Mouse (Mus musculus): ENCODE measurements at regions not wholly inside any gene's neighbourhood (a gene's known extent, or its start where the extent isn't known, plus 50 kb on each side); places are given as distances from the start of the nearest gene placed in this dataset.

DNA sequence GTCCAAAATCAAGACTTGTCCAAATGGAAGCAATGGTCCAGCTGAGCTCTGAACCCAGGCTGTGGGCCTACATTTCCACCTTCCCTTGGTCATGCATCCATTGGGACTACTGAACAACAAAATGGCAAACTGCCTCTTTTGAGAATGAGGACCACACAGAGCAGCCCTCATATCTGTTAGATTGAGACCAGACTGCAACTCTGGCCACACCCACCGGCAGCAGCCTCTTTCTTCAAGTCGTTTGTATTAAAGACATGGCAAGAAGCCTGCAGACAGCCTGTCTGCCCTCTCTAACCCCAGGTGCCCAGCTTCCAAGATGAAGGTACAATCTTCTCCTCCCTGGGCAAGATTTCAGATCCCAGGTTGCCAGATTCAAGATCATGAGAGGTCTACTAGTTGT is 51.8 kb upstream of the St6galnac3 start:
- no peak for DNase-seq (ENCODE audit: low spot score)

DNA sequence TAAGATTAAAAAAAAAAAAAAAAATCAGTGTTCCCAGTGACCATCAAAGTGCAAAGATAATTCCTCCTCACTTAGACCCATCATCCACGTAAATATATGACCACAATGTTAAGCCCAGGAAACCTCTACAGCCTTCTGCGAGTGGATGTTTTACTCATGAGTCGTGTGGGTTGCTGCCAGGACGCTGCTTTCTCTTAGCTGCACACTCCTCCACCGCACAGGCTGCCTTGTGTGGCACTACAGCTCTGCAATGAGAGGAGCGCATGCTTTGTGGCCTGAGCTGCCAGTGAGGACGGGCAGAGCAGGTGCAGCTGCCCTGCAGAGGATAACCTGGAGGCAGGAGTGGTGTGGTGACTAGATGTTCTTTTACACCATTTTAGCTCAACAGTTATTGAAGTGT is 53.4 kb upstream of the St6galnac3 start:
- no peak for DNase-seq (ENCODE audit: low spot score)

DNA sequence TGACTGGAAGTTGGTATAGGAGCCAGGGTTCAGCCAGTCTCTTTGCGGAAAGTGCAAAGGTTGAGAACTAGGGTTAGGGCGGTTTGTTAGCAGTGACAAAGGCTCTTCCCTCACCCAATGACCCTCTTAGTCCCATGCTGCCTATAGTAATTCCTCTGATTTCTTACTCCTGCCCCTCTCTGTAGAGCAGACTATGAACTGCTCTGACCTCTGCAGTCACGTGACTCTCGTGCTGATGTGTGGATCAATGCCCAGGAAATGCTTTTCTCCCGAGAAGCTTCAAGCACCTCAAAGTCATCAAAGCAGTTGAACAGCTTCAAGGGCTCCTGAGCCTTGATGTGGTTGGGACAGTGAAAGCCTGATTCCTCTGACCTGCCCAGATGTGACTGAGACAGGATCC is 57.5 kb upstream of the St6galnac3 start:
- no peak for DNase-seq (ENCODE audit: low spot score)

DNA sequence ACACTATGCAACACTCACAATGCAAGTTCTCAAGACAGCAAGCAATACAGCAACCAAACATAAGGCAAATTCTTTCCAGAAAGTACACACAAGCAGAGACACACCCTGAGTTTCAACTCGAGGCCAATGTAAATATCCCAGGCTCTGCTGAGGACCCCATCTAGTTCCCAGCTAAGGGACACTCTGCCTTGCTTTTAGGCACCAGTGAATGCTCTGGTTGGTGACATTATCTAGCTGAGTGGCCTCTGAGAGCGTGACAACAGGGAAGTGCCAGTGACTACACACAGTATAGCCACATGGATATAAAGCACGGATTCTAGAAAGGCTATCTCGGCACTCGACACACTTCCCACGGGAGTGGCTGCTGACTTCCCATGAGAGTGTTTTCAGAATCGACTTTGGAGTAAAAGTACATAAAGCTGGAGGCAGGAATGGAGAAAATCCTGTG is 58.3 kb upstream of the St6galnac3 start:
- DNase-seq (ENCODE audit: low spot score): no peak

DNA sequence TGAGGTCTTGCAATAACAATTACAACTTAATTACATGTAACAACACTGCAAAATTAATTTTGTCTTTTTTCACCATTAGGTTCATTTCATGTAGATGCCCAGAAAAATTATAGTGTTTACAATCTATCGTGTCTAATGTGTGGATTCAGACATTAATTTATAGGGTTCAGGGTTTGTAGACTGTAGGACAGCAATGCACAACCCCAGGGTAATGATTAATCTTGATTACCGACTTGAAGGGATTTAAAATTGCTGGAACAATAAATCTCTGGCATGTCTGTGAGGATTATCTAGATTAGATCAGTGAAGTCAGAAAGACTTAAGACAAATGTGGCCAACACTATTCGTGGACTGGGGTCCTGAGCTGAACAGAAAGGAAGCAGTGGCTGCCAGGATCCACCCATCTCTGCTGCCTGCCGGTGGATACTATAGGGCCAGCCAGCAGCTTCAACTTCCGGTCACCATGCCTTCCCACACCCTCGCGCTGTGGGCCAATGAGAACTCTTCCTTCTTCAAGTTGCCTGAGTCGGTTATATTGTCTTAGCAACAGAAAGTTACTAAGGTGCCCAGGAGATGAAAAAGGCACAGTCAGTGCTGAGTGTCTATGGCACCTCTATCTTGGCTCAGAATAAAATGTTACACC is 59.1 kb upstream of the St6galnac3 start:
- DNase-seq (ENCODE audit: low spot score): no peak

DNA sequence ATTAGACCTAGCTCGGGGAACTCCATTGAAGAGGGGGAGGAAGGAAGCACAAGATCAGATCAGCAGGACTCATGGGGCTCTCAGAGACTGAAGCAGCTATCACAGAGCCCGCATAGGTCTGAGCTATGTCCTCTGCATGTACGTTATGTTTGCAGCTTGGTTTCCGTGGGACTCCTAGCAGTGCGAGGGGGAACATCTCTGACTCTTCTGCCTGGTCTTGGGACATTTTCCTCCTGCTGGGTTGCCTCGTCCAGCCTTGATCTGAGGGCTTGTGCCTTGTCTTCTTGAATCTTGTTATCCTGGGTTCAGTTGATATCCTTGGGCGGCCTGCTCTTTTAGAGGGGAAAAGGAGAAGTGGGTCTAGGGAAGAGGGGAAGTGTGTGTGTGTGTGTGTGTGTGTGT is 53.6 kb upstream of the Asb17 start:
- DNase-seq (ENCODE audit: low spot score): no peak

DNA sequence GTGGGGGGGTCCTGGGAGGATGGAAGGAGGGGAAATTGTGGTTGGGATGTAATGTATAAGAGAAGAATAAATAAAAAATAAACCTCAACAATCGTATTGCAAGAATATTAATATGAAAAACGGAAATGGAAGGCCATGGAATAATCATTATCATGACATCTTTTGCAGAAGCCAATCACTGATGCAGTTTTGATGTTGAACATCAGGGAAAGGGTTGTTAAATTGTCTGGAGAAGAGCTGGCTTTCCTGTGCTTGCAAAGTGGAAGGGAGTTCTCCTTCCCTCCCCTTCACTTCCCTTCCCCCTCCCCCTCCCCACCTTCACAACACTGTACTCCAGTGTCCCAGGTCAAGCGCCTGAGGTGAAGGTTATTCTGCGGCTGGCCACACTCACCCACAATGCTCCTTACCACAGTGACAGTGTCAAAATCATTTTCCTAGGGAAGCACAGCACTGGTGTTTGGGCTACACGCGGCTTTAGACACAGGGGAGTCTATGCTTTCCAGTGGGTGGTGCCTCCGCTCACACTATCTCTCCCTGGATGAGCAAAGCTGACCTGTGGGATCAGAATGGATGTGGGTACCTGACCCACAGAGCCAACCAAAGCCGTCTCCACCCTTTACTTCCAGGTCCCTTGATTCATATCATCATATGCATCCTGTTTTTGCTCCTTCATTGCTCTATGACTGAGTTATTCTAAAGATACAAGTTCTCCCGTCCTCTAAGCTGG is 53.0 kb upstream of the Asb17 start:
- DNase-seq (ENCODE audit: low spot score): no peak

DNA sequence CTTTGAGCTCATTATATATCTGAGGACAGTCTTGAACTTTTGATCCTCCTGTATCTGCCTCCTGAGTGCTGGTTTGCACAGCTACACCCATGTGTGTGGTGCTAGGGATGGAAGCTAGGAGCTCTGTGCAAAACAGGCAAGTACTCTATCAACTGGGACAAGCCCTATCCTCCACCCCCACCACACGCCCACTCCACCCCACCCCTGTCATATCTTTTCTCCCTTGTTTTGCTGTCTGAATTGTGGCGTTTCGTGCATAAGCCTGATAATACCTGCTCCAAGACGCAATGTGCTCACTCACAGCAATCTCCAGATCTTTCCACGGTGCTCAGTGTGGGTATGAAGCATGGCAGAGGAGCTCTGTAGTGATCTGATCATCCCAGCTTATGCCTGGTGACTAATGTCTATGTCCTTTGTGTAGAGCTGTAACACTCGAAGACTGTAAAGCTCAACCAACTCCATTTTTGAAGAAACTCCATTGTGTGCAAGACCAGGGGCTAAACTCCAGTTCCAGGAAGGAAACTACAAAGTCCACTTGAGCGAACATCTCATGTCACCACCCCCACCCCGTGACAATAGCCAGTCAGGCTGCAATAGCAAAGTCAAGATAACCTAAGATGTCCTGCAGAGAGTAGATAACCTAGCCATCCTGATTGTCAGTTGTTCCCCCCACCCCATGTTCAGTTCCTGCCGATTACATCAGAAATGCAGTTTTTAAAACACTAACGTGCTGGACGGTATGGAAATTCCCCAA is 52.2 kb upstream of the Asb17 start:
- DNase-seq (ENCODE audit: low spot score): peak; percentile 93

DNA sequence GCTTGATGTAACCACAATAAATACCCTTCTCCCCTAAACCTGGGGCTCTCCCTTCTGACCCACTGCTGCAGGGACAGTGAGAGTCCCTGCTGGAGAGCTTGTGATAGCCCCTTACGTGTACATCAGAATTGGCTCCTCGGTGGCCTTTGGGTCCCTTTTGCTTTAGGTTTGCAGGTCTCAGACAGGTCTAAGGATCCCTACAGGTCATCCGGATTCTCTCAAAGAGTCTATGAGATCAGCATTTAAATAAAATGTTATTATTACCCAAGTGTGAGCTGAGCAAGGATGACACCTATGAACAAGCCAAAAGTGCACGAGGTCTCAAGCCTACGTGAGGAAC is 51.7 kb upstream of the Asb17 start:
- DNase-seq (ENCODE audit: low spot score): no peak

Data from c-Kit-positive CD71-positive TER-119-positive erythroid progenitor cells, embryonic 14.5 days (primary cell).